Mouse (Mus musculus): ENCODE results near the gene Slc30a5.

GRCm38 (mm10) chr13:100789083-100789482, 44.1 kb downstream of the Slc30a5 start:
- TF ChIP-seq CTCF (IDR thresholded peaks at IDR 0.05) (no peak), POLR2A (IDR thresholded peaks at IDR 0.05; ENCODE audit: insufficient read depth, low read depth, low read length) (no peak), EP300 (IDR thresholded peaks at IDR 0.05; ENCODE audit: insufficient read depth, low read depth, low read length) (no peak)

All from heart, adult 2 months (tissue).